Mouse (Mus musculus) liver, postnatal 0 days (tissue): ENCODE results near the gene Ghsr.

Experiments used
- CTCF ChIP-seq: sonication (generic); IDR thresholded peaks from 2 replicates; pipeline ENCODE4 v1.5.1; 2016; ENCODE audit warnings: antibody characterized with exemption, low read depth
- EP300 ChIP-seq: IDR thresholded peaks from 2 replicates; pipeline ENCODE4 v1.6.1; 2016; ENCODE audit warnings: antibody characterized with exemption, low read depth, mild to moderate bottlenecking

- TF ChIP-seq CTCF, result no peak
- TF ChIP-seq EP300, result no peak
Measured at GRCm38 (mm10) chr3:27406440-27406839, 35.3 kb downstream of the Ghsr start.
